Mouse (Mus musculus): ENCODE measurements around the gene Hoga1. TPM values are rescaled to one million over a fixed set of nuclear protein-coding genes. Genes with fewer than 3 reads are reported as not detected.

The Hoga1 gene
- polyA plus RNA-seq, 1 experiment: 167 TPM

GRCm38 (mm10) chr19:42089748-42090595, 44.6 kb downstream of the Hoga1 start, which contains the start of gene Pi4k2a:
Gene Pi4k2a (plus strand): TSS chr19:42090470.
- peak within 1 kb of the TSS; percentile 84 for H3K4me3 ChIP-seq (ENCODE audit: insufficient read depth, low read depth, low read length)
- TF ChIP-seq POLR2A (IDR thresholded peaks at IDR 0.05; ENCODE audit: low read depth, low read length) (peak; percentile 39), CTCF (conservative IDR thresholded peaks at IDR 0.05; ENCODE audit: insufficient read depth, insufficient read length, low read depth, low read length) (no peak)
- under 1% methylated on average over 55 of the region's 55 CpGs for WGBS
- no peaks in the 10 kb centered on the region for H3K27me3 ChIP-seq (replicated peaks; ENCODE audit: control insufficient read depth, insufficient read depth, low read length)
- DNase-seq: peak; percentile 100
- peaks cover 16% of the 10 kb centered on the region for H3K4me1 ChIP-seq (ENCODE audit: control insufficient read depth, insufficient read depth, low read length)
- H3K36me3 ChIP-seq (ENCODE audit: control insufficient read depth, insufficient read depth, low read length): no peaks in the 10 kb centered on the region
- peak within 1 kb of the TSS; percentile 91 for H3K27ac ChIP-seq (ENCODE audit: insufficient read depth, low read depth, low read length)

- WGBS: 1% methylated on average over 52 of the region's 52 CpGs
Observed at GRCm38 (mm10) chr19:42090637-42091141, 45.3 kb downstream of the Hoga1 start.

GRCm38 (mm10) chr19:42099406-42099805, 54.0 kb downstream of the Hoga1 start:
- no peak for DNase-seq

More at GRCm38 (mm10) chr19:42090637-42091141, 45.3 kb downstream of the Hoga1 start:
- DNase-seq: no peak
- Histone ChIP-seq H3K4me1 (ENCODE audit: control insufficient read depth, insufficient read depth, low read length) (peaks cover 16% of the 10 kb centered on the region), H3K4me3 (ENCODE audit: insufficient read depth, low read depth, low read length) (peak overlapping the region; percentile 84), H3K27me3 (replicated peaks; ENCODE audit: control insufficient read depth, insufficient read depth, low read length) (no peaks in the 10 kb centered on the region), H3K27ac (ENCODE audit: insufficient read depth, low read depth, low read length) (peak overlapping the region; percentile 53), H3K36me3 (ENCODE audit: control insufficient read depth, insufficient read depth, low read length) (no peaks in the 10 kb centered on the region)
- TF ChIP-seq POLR2A (IDR thresholded peaks at IDR 0.05; ENCODE audit: low read depth, low read length) (no peak), CTCF (conservative IDR thresholded peaks at IDR 0.05; ENCODE audit: insufficient read depth, insufficient read length, low read depth, low read length) (no peak)

GRCm38 (mm10) chr19:42104681-42105080, 59.3 kb downstream of the Hoga1 start:
- DNase-seq: no peak
- Histone ChIP-seq H3K27me3 (replicated peaks; ENCODE audit: control insufficient read depth, insufficient read depth, low read length) (no peaks in the 10 kb centered on the region), H3K4me1 (ENCODE audit: control insufficient read depth, insufficient read depth, low read length) (no peaks in the 10 kb centered on the region), H3K4me3 (ENCODE audit: insufficient read depth, low read depth, low read length) (no peak overlapping the region), H3K36me3 (ENCODE audit: control insufficient read depth, insufficient read depth, low read length) (peaks cover 3% of the 10 kb centered on the region; the same call in 1 of the 2 replicates), H3K27ac (ENCODE audit: insufficient read depth, low read depth, low read length) (no peak overlapping the region)
- 95% methylated on average over 9 of the region's 9 CpGs for WGBS
- TF ChIP-seq POLR2A (IDR thresholded peaks at IDR 0.05; ENCODE audit: low read depth, low read length) (no peak), CTCF (conservative IDR thresholded peaks at IDR 0.05; ENCODE audit: insufficient read depth, insufficient read length, low read depth, low read length) (no peak)

More at GRCm38 (mm10) chr19:42099406-42099805, 54.0 kb downstream of the Hoga1 start:
- no peaks in the 10 kb centered on the region for H3K27me3 ChIP-seq (replicated peaks; ENCODE audit: control insufficient read depth, insufficient read depth, low read length)
- no peak overlapping the region for H3K4me3 ChIP-seq (ENCODE audit: insufficient read depth, low read depth, low read length)
- 81% methylated on average over 3 of the region's 3 CpGs for WGBS
- H3K36me3 ChIP-seq (ENCODE audit: control insufficient read depth, insufficient read depth, low read length): no peaks in the 10 kb centered on the region
- no peak overlapping the region for H3K27ac ChIP-seq (ENCODE audit: insufficient read depth, low read depth, low read length)
- H3K4me1 ChIP-seq (ENCODE audit: control insufficient read depth, insufficient read depth, low read length): no peaks in the 10 kb centered on the region
- no peak for TF ChIP-seq POLR2A (IDR thresholded peaks at IDR 0.05; ENCODE audit: low read depth, low read length)
- TF ChIP-seq CTCF (conservative IDR thresholded peaks at IDR 0.05; ENCODE audit: insufficient read depth, insufficient read length, low read depth, low read length): no peak

DNA sequence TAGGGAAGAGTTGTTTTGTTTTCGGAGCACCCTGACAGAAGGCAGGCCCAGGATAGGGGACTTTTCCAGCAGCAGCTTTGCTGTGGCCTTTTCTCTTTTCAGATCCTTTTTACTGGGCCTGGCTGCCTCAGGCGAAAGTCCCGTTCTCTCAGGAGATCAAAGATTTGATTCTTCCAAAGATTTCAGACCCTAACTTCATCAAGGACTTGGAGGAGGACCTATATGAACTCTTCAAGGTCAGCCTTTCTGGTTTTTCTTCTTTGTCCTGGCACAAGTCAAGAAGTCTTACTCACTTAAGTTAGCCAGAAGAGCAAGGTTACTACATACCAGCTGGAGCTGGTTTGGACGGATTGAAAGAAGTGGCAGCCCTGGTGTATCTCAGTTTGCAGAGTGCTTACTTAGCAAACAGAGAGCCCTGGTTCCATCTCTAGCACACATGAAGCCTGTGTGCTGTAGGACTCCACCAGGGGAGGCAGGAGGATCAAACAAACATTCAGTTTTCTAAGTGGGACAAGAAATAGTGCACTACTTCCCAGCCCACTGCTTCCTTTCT, 70.4 kb downstream of the Hoga1 start:
- no peak overlapping the region for H3K4me3 ChIP-seq (ENCODE audit: insufficient read depth, low read depth, low read length)
- no peaks in the 10 kb centered on the region for H3K4me1 ChIP-seq (ENCODE audit: control insufficient read depth, insufficient read depth, low read length)
- 79% methylated on average over 4 of the region's 4 CpGs for WGBS
- no peaks in the 10 kb centered on the region for H3K27me3 ChIP-seq (replicated peaks; ENCODE audit: control insufficient read depth, insufficient read depth, low read length)
- H3K27ac ChIP-seq (ENCODE audit: insufficient read depth, low read depth, low read length): peak overlapping the region; percentile 19; the same call in 1 of the 2 replicates
- DNase-seq: peak; percentile 29
- TF ChIP-seq CTCF (conservative IDR thresholded peaks at IDR 0.05; ENCODE audit: insufficient read depth, insufficient read length, low read depth, low read length) (no peak), POLR2A (IDR thresholded peaks at IDR 0.05; ENCODE audit: low read depth, low read length) (no peak)
- peaks cover 3% of the 10 kb centered on the region; the same call in 1 of the 2 replicates for H3K36me3 ChIP-seq (ENCODE audit: control insufficient read depth, insufficient read depth, low read length)

- TF ChIP-seq POLR2A (IDR thresholded peaks at IDR 0.05; ENCODE audit: low read depth, low read length) (no peak), CTCF (conservative IDR thresholded peaks at IDR 0.05; ENCODE audit: insufficient read depth, insufficient read length, low read depth, low read length) (no peak)
- 94% methylated on average over 9 of the region's 9 CpGs for whole genome bisulfite sequencing
- H3K36me3 ChIP-seq (ENCODE audit: control insufficient read depth, insufficient read depth, low read length): peaks cover 2% of the 10 kb centered on the region; the same call in 1 of the 2 replicates
Observed at GRCm38 (mm10) chr19:42118142-42118541, 72.7 kb downstream of the Hoga1 start.

DNA sequence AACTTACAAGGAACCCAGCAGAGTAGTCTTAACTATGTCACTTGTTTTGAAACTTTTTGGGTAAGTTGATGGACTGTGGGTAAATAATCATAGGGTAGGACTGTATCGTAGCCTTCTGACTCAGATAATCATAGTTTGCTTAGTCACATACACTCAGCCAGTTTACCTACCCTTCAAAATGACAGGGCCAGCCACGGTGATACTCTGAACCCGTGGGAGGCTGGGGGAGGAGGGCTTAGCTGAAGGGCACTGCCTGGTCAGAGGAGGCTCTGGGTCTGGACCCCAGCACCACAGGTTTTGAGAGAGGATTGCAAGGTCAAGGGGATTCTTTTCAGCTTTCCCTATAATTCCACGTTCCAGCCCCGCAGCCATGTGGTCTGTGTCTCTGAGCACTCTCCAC, 73.2 kb downstream of the Hoga1 start:
- peaks cover 2% of the 10 kb centered on the region; the same call in 1 of the 2 replicates for H3K36me3 ChIP-seq (ENCODE audit: control insufficient read depth, insufficient read depth, low read length)
- H3K4me1 ChIP-seq (ENCODE audit: control insufficient read depth, insufficient read depth, low read length): no peaks in the 10 kb centered on the region
- H3K27me3 ChIP-seq (replicated peaks; ENCODE audit: control insufficient read depth, insufficient read depth, low read length): no peaks in the 10 kb centered on the region
- no peak overlapping the region for H3K27ac ChIP-seq (ENCODE audit: insufficient read depth, low read depth, low read length)
- H3K4me3 ChIP-seq (ENCODE audit: insufficient read depth, low read depth, low read length): no peak overlapping the region
- WGBS: 63% methylated on average over 5 of the region's 5 CpGs
- DNase-seq: no peak
- TF ChIP-seq CTCF (conservative IDR thresholded peaks at IDR 0.05; ENCODE audit: insufficient read depth, insufficient read length, low read depth, low read length) (no peak), POLR2A (IDR thresholded peaks at IDR 0.05; ENCODE audit: low read depth, low read length) (no peak)

More at GRCm38 (mm10) chr19:42118142-42118541, 72.7 kb downstream of the Hoga1 start:
- DNase-seq: no peak
- Histone ChIP-seq H3K27ac (ENCODE audit: insufficient read depth, low read depth, low read length) (no peak overlapping the region), H3K4me1 (ENCODE audit: control insufficient read depth, insufficient read depth, low read length) (no peaks in the 10 kb centered on the region), H3K27me3 (replicated peaks; ENCODE audit: control insufficient read depth, insufficient read depth, low read length) (no peaks in the 10 kb centered on the region), H3K4me3 (ENCODE audit: insufficient read depth, low read depth, low read length) (no peak overlapping the region)

All from kidney, adult 2 months (tissue).